Mouse (Mus musculus) spleen, adult 2 months (tissue): ENCODE results near the gene Cox4i2.

ENCODE experiments used
- CTCF ChIP-seq: fragments of 200-500 bp; IDR thresholded peaks from 2 replicates; pipeline ENCODE4 v1.5.1; 2011; ENCODE audit warnings: mild to moderate bottlenecking, inconsistent platforms; ENCODE audit not compliant: insufficient read depth, insufficient read length, insufficient replicate concordance; ENCODE audit errors: extremely low read depth
- POLR2A ChIP-seq: fragments of 200-500 bp; IDR thresholded peaks from 2 replicates; pipeline ENCODE4 v1.6.1; 2011; ENCODE audit warnings: low read depth, low read length, inconsistent platforms

DNA sequence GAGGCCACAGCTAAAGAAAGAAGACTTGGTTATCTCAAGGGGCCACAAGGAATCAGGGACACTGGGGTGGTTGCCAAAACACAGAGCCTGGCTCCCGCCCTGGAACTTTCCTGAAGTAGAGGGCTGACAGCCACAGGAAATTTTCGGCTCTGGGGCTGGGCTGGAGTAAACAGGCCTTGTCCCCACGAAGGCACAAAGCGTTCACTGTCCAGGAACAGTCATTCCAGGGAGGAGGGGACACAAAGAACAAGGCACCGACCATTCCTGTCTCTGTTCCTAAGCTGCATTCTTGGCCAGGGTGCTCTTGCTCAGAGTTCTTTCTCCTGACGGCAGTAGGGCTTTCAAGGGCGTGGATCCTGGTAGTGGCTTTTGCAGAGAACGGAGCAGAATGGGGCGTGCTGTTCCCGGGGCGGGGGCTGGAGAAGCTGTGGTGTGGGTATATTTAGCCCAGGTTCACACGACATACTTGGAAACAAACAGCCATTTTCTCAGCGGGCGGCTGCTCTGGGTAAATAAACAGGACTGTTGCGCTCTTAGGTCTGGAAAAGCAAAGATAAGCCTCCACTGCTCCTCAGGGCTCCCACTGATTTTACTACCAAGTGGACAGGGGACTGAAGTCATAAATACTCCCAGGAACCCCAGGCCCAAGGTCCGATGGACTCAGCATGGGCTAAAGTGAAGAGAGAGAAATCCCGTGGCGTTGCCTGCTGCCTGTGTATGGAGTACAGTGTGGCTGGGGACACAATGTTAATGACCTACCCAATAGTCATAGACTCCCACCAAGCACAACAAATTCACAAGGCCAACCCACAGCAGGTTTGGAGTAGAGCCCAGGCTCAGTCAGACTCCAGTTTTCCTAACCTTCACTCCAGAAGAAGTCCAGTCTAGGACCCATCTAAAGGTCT lies 31.7 kb downstream of the Cox4i2 start:
- TF ChIP-seq CTCF (no peak), POLR2A (no peak)
